Mouse (Mus musculus) brain, embryonic 14.5 days (tissue): Measurements from ENCODE around the gene Dchs1.

Source experiments
- CTCF ChIP-seq: fragments of 200-500 bp; IDR thresholded peaks from 2 replicates; pipeline ENCODE4 v1.5.1; 2012; ENCODE audit warnings: inconsistent platforms, mild to moderate bottlenecking, moderate library complexity, borderline replicate concordance; ENCODE audit not compliant: insufficient read depth, insufficient read length; ENCODE audit errors: extremely low read depth
- POLR2A ChIP-seq: fragments of 200-500 bp; IDR thresholded peaks from 2 replicates; pipeline ENCODE4 v1.6.1; 2012; ENCODE audit warnings: mild to moderate bottlenecking, inconsistent platforms, borderline replicate concordance; ENCODE audit not compliant: poor library complexity, insufficient read depth, insufficient read length, severe bottlenecking; ENCODE audit errors: extremely low read depth

GRCm38 (mm10) chr7:105708733-105709132 lies 78.7 kb downstream of the Dchs1 start:
- TF ChIP-seq CTCF (no peak), POLR2A (no peak)
